Mouse (Mus musculus): ENCODE data around the gene Oma1.

Oma1 gene

GRCm38 (mm10) chr4:103358941-103359448 lies 45.4 kb downstream of the Oma1 start:
- DNase-seq (ENCODE audit: low spot score in 2 of 2), result no peak

- DNase-seq (ENCODE audit: low spot score in 2 of 2), result no peak
Measured at GRCm38 (mm10) chr4:103382171-103382570, 68.6 kb downstream of the Oma1 start.

GRCm38 (mm10) chr4:103385031-103385430 lies 71.4 kb downstream of the Oma1 start:
- DNase-seq (ENCODE audit: low spot score in 2 of 2), result peak in 1 of 2 experiments; percentile 12

GRCm38 (mm10) chr4:103385835-103386787 lies 72.5 kb downstream of the Oma1 start:
- DNase-seq (ENCODE audit: low spot score in 2 of 2), result no peak

- DNase-seq (ENCODE audit: low spot score in 2 of 2), result no peak
Measured at GRCm38 (mm10) chr4:103387292-103387691, 73.7 kb downstream of the Oma1 start.

- no peak for DNase-seq (ENCODE audit: low spot score in 2 of 2)
Measured at GRCm38 (mm10) chr4:103388530-103389178, 75.0 kb downstream of the Oma1 start.

GRCm38 (mm10) chr4:103389583-103389982 lies 76.0 kb downstream of the Oma1 start:
- DNase-seq (ENCODE audit: low spot score in 2 of 2), result no peak

- DNase-seq (ENCODE audit: low spot score in 2 of 2), result no peak
Measured at GRCm38 (mm10) chr4:103390499-103390898, 76.9 kb downstream of the Oma1 start.

- DNase-seq (ENCODE audit: low spot score in 2 of 2), result no peak
Measured at GRCm38 (mm10) chr4:103395066-103395465, 81.5 kb downstream of the Oma1 start.

- DNase-seq (ENCODE audit: low spot score in 2 of 2), result no peak
Measured at GRCm38 (mm10) chr4:103395905-103396304, 82.3 kb downstream of the Oma1 start.

GRCm38 (mm10) chr4:103396876-103397275 lies 83.3 kb downstream of the Oma1 start:
- DNase-seq (ENCODE audit: low spot score in 2 of 2), result no peak

GRCm38 (mm10) chr4:103402581-103402980 lies 89.0 kb downstream of the Oma1 start:
- no peak for DNase-seq (ENCODE audit: low spot score in 2 of 2)

- no peak for DNase-seq (ENCODE audit: low spot score in 2 of 2)
Measured at GRCm38 (mm10) chr4:103405321-103405720, 91.7 kb downstream of the Oma1 start.

- no peak for DNase-seq (ENCODE audit: low spot score in 2 of 2)
Measured at GRCm38 (mm10) chr4:103410217-103410799, 96.7 kb downstream of the Oma1 start.

Measured in right cerebral cortex, postnatal 10 days (tissue).